Mouse (Mus musculus): ENCODE data around the gene Irf2bpl.
A peak's percentile ranks its signal among the peaks of the same experiment; 100 is the strongest.

Irf2bpl gene

GRCm38 (mm10) chr12:86859924-86860790 is 24.4 kb downstream of the Irf2bpl start:
- no peak for DNase-seq (ENCODE audit: low spot score)

GRCm38 (mm10) chr12:86858983-86859872 is 25.4 kb downstream of the Irf2bpl start:
- peak; percentile 59 for DNase-seq (ENCODE audit: low spot score)

GRCm38 (mm10) chr12:86858498-86858897 is 26.1 kb downstream of the Irf2bpl start:
- no peak for DNase-seq (ENCODE audit: low spot score)

- DNase-seq (ENCODE audit: low spot score) = no peak
Observed at GRCm38 (mm10) chr12:86857290-86857689, 27.3 kb downstream of the Irf2bpl start.

GRCm38 (mm10) chr12:86855670-86856069 is 28.9 kb downstream of the Irf2bpl start:
- no peak for DNase-seq (ENCODE audit: low spot score)

GRCm38 (mm10) chr12:86853516-86853915 is 31.1 kb downstream of the Irf2bpl start:
- DNase-seq (ENCODE audit: low spot score) = no peak

- no peak for DNase-seq (ENCODE audit: low spot score)
Observed at GRCm38 (mm10) chr12:86851313-86851712, 33.3 kb downstream of the Irf2bpl start.

- DNase-seq (ENCODE audit: low spot score) = no peak
Observed at GRCm38 (mm10) chr12:86850746-86851145, 33.9 kb downstream of the Irf2bpl start.

- no peak for DNase-seq (ENCODE audit: low spot score)
Observed at GRCm38 (mm10) chr12:86849945-86850626, 34.5 kb downstream of the Irf2bpl start.

GRCm38 (mm10) chr12:86842866-86843459 is 41.6 kb downstream of the Irf2bpl start:
- DNase-seq (ENCODE audit: low spot score) = no peak

- no peak for DNase-seq (ENCODE audit: low spot score)
Observed at GRCm38 (mm10) chr12:86840526-86840925, 44.1 kb downstream of the Irf2bpl start.

GRCm38 (mm10) chr12:86838181-86838580 is 46.4 kb downstream of the Irf2bpl start:
- no peak for DNase-seq (ENCODE audit: low spot score)

GRCm38 (mm10) chr12:86836431-86837047 is 48.1 kb downstream of the Irf2bpl start:
- peak; percentile 97 for DNase-seq (ENCODE audit: low spot score)

- DNase-seq (ENCODE audit: low spot score) = no peak
Observed at GRCm38 (mm10) chr12:86835899-86836298, 48.7 kb downstream of the Irf2bpl start.

GRCm38 (mm10) chr12:86834416-86834772 is 50.2 kb downstream of the Irf2bpl start:
- no peak for DNase-seq (ENCODE audit: low spot score)

GRCm38 (mm10) chr12:86833711-86834415 is 50.7 kb downstream of the Irf2bpl start:
- DNase-seq (ENCODE audit: low spot score) = peak; percentile 97

- no peak for DNase-seq (ENCODE audit: low spot score)
Observed at GRCm38 (mm10) chr12:86832551-86833182, 51.9 kb downstream of the Irf2bpl start.

GRCm38 (mm10) chr12:86831591-86832550 is 52.7 kb downstream of the Irf2bpl start:
- DNase-seq (ENCODE audit: low spot score) = peak; percentile 79
